Mouse (Mus musculus) layer of hippocampus, adult 9-11 months (tissue): ENCODE results near the gene Slc16a9.

ENCODE experiments used
- DNase-seq: peaks from one replicate; pipeline ENCODE4 v3.0.0; 2022

The Slc16a9 gene

GRCm38 (mm10) chr10:70254666-70255065 lies 9.8 kb downstream of the Slc16a9 start:
- no peak for DNase-seq

GRCm38 (mm10) chr10:70255601-70256210 lies 10.8 kb downstream of the Slc16a9 start:
- no peak for DNase-seq

GRCm38 (mm10) chr10:70257029-70257428 lies 12.1 kb downstream of the Slc16a9 start:
- no peak for DNase-seq

GRCm38 (mm10) chr10:70260904-70261303 lies 16.0 kb downstream of the Slc16a9 start:
- DNase-seq, result no peak

GRCm38 (mm10) chr10:70262051-70262450 lies 17.2 kb downstream of the Slc16a9 start:
- no peak for DNase-seq

- DNase-seq, result no peak
These were observed 18.8 kb downstream of the Slc16a9 start for GRCm38 (mm10) chr10:70263681-70264189.

- no peak for DNase-seq
These were observed 19.6 kb downstream of the Slc16a9 start for GRCm38 (mm10) chr10:70264337-70265036.

GRCm38 (mm10) chr10:70266501-70266900 lies 21.6 kb downstream of the Slc16a9 start:
- DNase-seq, result no peak

GRCm38 (mm10) chr10:70268581-70269446 lies 23.9 kb downstream of the Slc16a9 start:
- DNase-seq, result no peak

- no peak for DNase-seq
These were observed 24.5 kb downstream of the Slc16a9 start for GRCm38 (mm10) chr10:70269447-70269787.

GRCm38 (mm10) chr10:70276678-70277077 lies 31.8 kb downstream of the Slc16a9 start:
- DNase-seq, result no peak

GRCm38 (mm10) chr10:70279349-70279748 lies 34.4 kb downstream of the Slc16a9 start:
- no peak for DNase-seq

GRCm38 (mm10) chr10:70287825-70288235 lies 42.9 kb downstream of the Slc16a9 start:
- DNase-seq, result peak; percentile 3

GRCm38 (mm10) chr10:70288406-70289327 lies 43.8 kb downstream of the Slc16a9 start:
- no peak for DNase-seq

- DNase-seq, result no peak
These were observed 47.1 kb downstream of the Slc16a9 start for GRCm38 (mm10) chr10:70292014-70292413.

GRCm38 (mm10) chr10:70294094-70294493 lies 49.2 kb downstream of the Slc16a9 start:
- no peak for DNase-seq

- DNase-seq, result peak; percentile 64
These were observed 51.8 kb downstream of the Slc16a9 start for GRCm38 (mm10) chr10:70296531-70297366.

- DNase-seq, result no peak
These were observed 54.2 kb downstream of the Slc16a9 start for GRCm38 (mm10) chr10:70299118-70299517.

GRCm38 (mm10) chr10:70299653-70300052 lies 54.8 kb downstream of the Slc16a9 start:
- no peak for DNase-seq

GRCm38 (mm10) chr10:70301190-70301589 lies 56.3 kb downstream of the Slc16a9 start:
- DNase-seq, result no peak

- DNase-seq, result no peak
These were observed 58.3 kb downstream of the Slc16a9 start for GRCm38 (mm10) chr10:70303203-70303602.
